Mouse (Mus musculus) stomach, postnatal 0 days (tissue): ENCODE results near the gene Spag9. TPM values are rescaled to one million over a fixed set of nuclear protein-coding genes. Genes with fewer than 3 reads are reported as not detected.

Experiments used
- ATAC-seq: fragments of 200-750 bp; cut with Nextera tagmentation; 2 replicates; pipeline ENCODE4 v1.8.0; 2017; ENCODE audit not compliant: low FRiP score, low TSS enrichment
- DNase-seq: peaks from one replicate; pipeline ENCODE4 v3.0.0-alpha.2; 2016; ENCODE audit warnings: low spot score
- H3K27ac ChIP-seq: fragments of 300-500 bp; sonication (generic); replicated peaks from 2 replicates; pipeline ENCODE4 v1.5.1; 2014; ENCODE audit warnings: mild to moderate bottlenecking, control low read depth
- H3K27me3 ChIP-seq: fragments of 300-500 bp; sonication (generic); 2 replicates; pipeline ENCODE4 v1.6.1; 2014; ENCODE audit warnings: low read length; ENCODE audit not compliant: control insufficient read depth, insufficient read depth
- H3K36me3 ChIP-seq: fragments of 300-500 bp; sonication (generic); 2 replicates; pipeline ENCODE4 v1.6.1; 2014; ENCODE audit warnings: low read length, mixed read lengths; ENCODE audit not compliant: control insufficient read depth, insufficient read depth
- H3K4me1 ChIP-seq: fragments of 300-500 bp; sonication (generic); replicated peaks from 2 replicates; pipeline ENCODE4 v1.6.1; 2014; ENCODE audit warnings: antibody characterized with exemption; ENCODE audit not compliant: control insufficient read depth, insufficient read depth
- H3K4me2 ChIP-seq: fragments of 300-500 bp; sonication (generic); replicated peaks from 2 replicates; pipeline ENCODE4 v1.6.1; 2014; ENCODE audit warnings: low read depth, mild to moderate bottlenecking, control low read depth, moderate library complexity
- H3K4me3 ChIP-seq: fragments of 300-500 bp; sonication (generic); 2 replicates; pipeline ENCODE4 v1.5.1; 2014; ENCODE audit warnings: low read depth, low read length, control low read depth
- H3K9ac ChIP-seq: fragments of 300-500 bp; sonication (generic); 2 replicates; pipeline ENCODE4 v1.6.1; 2014; ENCODE audit warnings: mild to moderate bottlenecking, low read length, control low read depth, mixed read lengths
- H3K9me3 ChIP-seq: fragments of 300-500 bp; sonication (generic); 2 replicates; pipeline ENCODE4 v1.6.1; 2016; ENCODE audit warnings: low read length; ENCODE audit not compliant: control insufficient read depth
- CTCF ChIP-seq: IDR thresholded peaks from 2 replicates; pipeline ENCODE4 v1.5.1; 2016; ENCODE audit warnings: antibody characterized with exemption, low read depth, mild to moderate bottlenecking, moderate library complexity
- EP300 ChIP-seq: optimal IDR thresholded peaks from 2 replicates; pipeline ENCODE3; 2016; ENCODE audit warnings: antibody characterized with exemption
- WGBS: fragments of 180-500 bp; shearing (Covaris S2); extraction: QIAGEN DNeasy Blood & Tissue Kit; methylation state at CpG from one replicate; pipeline ENCODE4 v1.1.7; 2014; 5-methylcytosine and 5-hydroxymethylcytosine counted together
- polyA plus RNA-seq: library from polyadenylated mRNA; unstranded; fragments of >200 nt; fragmentation: Nextera tagmentation; extraction: Ambion mirVana; gene quantifications from 2 replicates; pipeline ENCODE4 v1.2.1, GENCODE M21; 2015

Spag9 gene
- polyA plus RNA-seq, 1 experiment from 2014 or later = 32.5 TPM

- no peak overlapping the region for H3K27ac ChIP-seq
- DNase-seq (no peak), ATAC-seq (no peak)
- H3K36me3 ChIP-seq = 0 out of 2 replicates have a peak, but pooled peaks cover 7% of the 10 kb centered on the region
- H3K4me2 ChIP-seq = no peak overlapping the region
- H3K4me1 ChIP-seq = no peaks in the 10 kb centered on the region
- H3K27me3 ChIP-seq = no peaks in the 10 kb centered on the region
- TF ChIP-seq CTCF = no peak
- no peak for TF ChIP-seq EP300
- no peaks in the 10 kb centered on the region for H3K9me3 ChIP-seq
- H3K9ac ChIP-seq = no peak overlapping the region
- 76% methylated on average over 2 of the region's 2 CpGs for WGBS
- H3K4me3 ChIP-seq = no peak overlapping the region
These were observed 117.9 kb downstream of the Spag9 start for GRCm38 (mm10) chr11:94113795-94114194.

GRCm38 (mm10) chr11:94115408-94115807, 119.5 kb downstream of the Spag9 start:
- H3K4me3 ChIP-seq = no peak overlapping the region
- ATAC-seq = no peak

GRCm38 (mm10) chr11:94116655-94117054, 120.8 kb downstream of the Spag9 start:
- no peaks in the 10 kb centered on the region for H3K9me3 ChIP-seq
- no peak for DNase-seq
- TF ChIP-seq CTCF (no peak), EP300 (no peak)
- WGBS = 95% methylated on average over 7 of the region's 7 CpGs
- H3K27ac ChIP-seq = no peak overlapping the region
- no peak overlapping the region for H3K9ac ChIP-seq
- no peak overlapping the region for H3K4me3 ChIP-seq
- no peaks in the 10 kb centered on the region for H3K27me3 ChIP-seq
- no peak overlapping the region for H3K4me2 ChIP-seq
- no peaks in the 10 kb centered on the region for H3K4me1 ChIP-seq
- H3K36me3 ChIP-seq = 0 out of 2 replicates have a peak, but pooled peaks cover 7% of the 10 kb centered on the region
- no peak for ATAC-seq

More at GRCm38 (mm10) chr11:94115408-94115807, 119.5 kb downstream of the Spag9 start:
- H3K27me3 ChIP-seq = no peaks in the 10 kb centered on the region
- no peak overlapping the region for H3K27ac ChIP-seq
- H3K4me1 ChIP-seq = no peaks in the 10 kb centered on the region
- no peaks in the 10 kb centered on the region for H3K9me3 ChIP-seq
- no peak for TF ChIP-seq CTCF
- TF ChIP-seq EP300 = no peak
- H3K4me2 ChIP-seq = no peak overlapping the region
- WGBS = 95% methylated on average over 5 of the region's 5 CpGs
- no peak overlapping the region for H3K9ac ChIP-seq
- H3K36me3 ChIP-seq = 0 out of 2 replicates have a peak, but pooled peaks cover 7% of the 10 kb centered on the region
- no peak for DNase-seq

- ATAC-seq (no peak), DNase-seq (no peak)
- WGBS = 95% methylated on average over 6 of the region's 6 CpGs
- TF ChIP-seq EP300 = no peak
- no peak for TF ChIP-seq CTCF
- 0 out of 2 replicates have a peak, but pooled peaks cover 7% of the 10 kb centered on the region for H3K36me3 ChIP-seq
- H3K9ac ChIP-seq = no peak overlapping the region
- H3K9me3 ChIP-seq = no peaks in the 10 kb centered on the region
- H3K4me1 ChIP-seq = no peaks in the 10 kb centered on the region
- H3K4me2 ChIP-seq = no peak overlapping the region
- H3K27me3 ChIP-seq = no peaks in the 10 kb centered on the region
- no peak overlapping the region for H3K27ac ChIP-seq
- no peak overlapping the region for H3K4me3 ChIP-seq
These were observed 121.9 kb downstream of the Spag9 start for GRCm38 (mm10) chr11:94117836-94118235.

- H3K9me3 ChIP-seq = no peaks in the 10 kb centered on the region
- 0 out of 2 replicates have a peak, but pooled peaks cover 3% of the 10 kb centered on the region for H3K36me3 ChIP-seq
- TF ChIP-seq EP300 (no peak), CTCF (no peak)
- H3K4me1 ChIP-seq = no peaks in the 10 kb centered on the region
- no peak overlapping the region for H3K4me2 ChIP-seq
- H3K27me3 ChIP-seq = no peaks in the 10 kb centered on the region
- H3K9ac ChIP-seq = no peak overlapping the region
- DNase-seq (no peak), ATAC-seq (no peak)
- H3K4me3 ChIP-seq = no peak overlapping the region
- H3K27ac ChIP-seq = no peak overlapping the region
These were observed 122.7 kb downstream of the Spag9 start for GRCm38 (mm10) chr11:94118612-94119011.

GRCm38 (mm10) chr11:94120690-94121089, 124.8 kb downstream of the Spag9 start:
- Histone ChIP-seq H3K27ac (no peak overlapping the region), H3K27me3 (no peaks in the 10 kb centered on the region), H3K36me3 (0 out of 2 replicates have a peak, but pooled peaks cover 3% of the 10 kb centered on the region), H3K9ac (no peak overlapping the region), H3K4me1 (no peaks in the 10 kb centered on the region), H3K4me2 (no peak overlapping the region), H3K9me3 (no peaks in the 10 kb centered on the region), H3K4me3 (no peak overlapping the region)
- TF ChIP-seq CTCF (no peak), EP300 (no peak)
- no peak for ATAC-seq
- WGBS = 89% methylated on average over 3 of the region's 3 CpGs
- DNase-seq = no peak
